Mouse (Mus musculus) thymus, postnatal 14 days (tissue): ENCODE measurements around the gene Gprin1.
"Not testable (repeated sequence)": the region's sequence is repeated elsewhere in the genome, so short reads cannot be mapped to it uniquely, and the experiment has no call there.

Source experiments
- DNase-seq: peaks from one replicate; pipeline ENCODE4 v3.0.0; 2021

The Gprin1 gene

DNA sequence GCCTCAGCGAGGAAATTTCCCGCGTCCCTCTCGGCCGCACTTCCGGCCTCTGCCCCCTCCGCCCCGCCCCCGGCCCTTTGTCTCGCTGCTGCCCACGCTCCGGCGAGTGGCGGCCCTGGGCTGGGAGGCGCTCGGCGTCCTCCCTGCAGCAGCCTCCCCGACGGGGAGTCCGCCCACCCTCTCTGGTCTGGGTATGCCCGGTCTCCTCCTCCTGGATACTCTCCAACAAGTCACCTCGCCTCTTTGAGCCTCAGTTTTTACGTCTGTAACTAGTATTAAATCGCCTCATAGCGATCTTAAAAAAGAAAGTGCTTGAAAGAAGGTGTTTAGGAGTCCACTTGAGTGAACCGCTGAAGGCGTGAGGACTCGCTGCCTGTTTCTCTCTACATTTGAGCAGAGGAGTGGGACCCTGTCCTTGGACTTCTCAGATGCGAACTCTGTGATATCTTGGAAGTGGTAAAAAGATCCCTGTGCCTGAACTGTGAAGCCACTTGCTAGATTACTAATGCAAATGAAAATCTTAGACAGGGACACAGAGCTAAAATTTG, at the start of gene Gprin1:
Gene Gprin1, minus strand, starts transcription at position 11 of the 548 bp plus-strand sequence.
- DNase-seq: no peak

DNA sequence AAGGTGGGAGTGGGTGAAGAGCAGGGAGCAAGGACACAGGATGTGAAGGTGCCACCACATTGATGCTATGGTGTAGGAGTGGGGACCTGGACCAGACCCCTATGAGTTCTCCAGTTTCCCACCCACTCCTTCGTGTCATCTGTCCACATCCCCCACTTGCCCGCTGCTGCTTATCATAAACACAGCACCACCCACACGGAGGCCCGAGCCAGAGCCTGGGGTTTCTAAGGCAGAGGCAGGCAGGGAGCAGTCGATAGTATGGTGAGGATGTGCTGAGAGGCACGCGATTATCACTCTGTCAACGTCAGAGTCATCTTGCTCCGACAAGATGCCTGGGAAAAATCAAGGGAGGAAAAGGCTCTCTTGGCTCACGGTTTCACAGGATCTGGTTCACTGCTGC, 49.1 kb upstream of the Gprin1 start:
- DNase-seq: no peak

DNA sequence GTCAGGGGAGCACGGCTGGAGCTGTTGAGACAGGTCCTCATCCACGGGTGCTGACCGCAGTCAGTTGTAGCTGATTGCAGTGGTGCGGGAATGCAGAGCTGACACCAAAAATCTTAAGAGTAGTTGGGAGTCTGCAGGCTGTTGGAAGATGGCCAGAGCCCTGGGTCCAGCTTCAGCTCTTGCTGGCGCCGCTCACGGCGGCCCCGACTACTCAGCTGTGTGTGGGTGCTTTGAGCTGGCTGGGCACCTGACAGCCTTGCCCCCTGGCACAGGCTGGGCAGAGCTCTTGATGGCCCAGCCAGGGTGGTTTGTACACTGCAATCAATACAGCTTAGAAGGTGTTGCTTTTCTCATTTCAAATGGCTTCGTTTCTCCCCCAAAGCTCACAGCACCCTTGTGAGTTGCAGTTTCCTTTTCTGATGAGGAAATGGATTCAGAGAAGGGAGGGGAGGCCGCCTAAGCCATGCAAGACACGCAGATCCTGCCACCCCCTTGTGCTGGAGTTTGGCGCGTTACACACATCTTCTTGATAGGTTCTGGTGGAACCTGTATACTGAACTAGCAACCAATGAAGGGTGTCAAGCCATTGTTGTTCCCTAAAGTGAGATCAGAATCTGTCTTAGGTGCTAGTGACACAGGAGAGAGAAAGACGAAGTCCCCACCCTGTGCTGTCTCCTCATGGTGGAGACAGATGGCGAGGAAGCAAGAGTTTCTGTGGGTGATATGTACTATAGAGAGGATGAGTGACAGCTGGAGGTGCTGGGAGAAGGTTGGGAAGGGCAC, 48.4 kb upstream of the Gprin1 start:
- DNase-seq: no peak

DNA sequence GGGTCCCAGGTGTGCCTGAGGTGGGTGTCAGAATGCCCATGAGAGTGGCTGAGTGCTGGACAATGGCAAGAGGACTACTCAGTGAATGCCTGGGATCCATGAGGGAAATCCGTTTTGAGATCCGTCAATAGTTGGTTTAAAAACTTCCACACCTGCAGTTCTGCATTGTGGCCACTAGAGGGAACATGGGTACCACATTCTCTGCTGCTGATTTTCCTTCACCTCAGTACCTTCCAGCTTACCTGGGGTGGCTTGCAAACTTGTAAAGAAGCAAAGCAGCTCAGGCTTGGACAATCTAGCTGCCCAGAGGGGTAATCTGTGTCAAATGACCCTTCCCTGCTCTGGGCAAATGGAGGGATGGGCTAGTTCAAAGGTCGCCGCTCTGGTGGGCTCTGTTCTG, 47.7 kb upstream of the Gprin1 start:
- peak; percentile 14 for DNase-seq

DNA sequence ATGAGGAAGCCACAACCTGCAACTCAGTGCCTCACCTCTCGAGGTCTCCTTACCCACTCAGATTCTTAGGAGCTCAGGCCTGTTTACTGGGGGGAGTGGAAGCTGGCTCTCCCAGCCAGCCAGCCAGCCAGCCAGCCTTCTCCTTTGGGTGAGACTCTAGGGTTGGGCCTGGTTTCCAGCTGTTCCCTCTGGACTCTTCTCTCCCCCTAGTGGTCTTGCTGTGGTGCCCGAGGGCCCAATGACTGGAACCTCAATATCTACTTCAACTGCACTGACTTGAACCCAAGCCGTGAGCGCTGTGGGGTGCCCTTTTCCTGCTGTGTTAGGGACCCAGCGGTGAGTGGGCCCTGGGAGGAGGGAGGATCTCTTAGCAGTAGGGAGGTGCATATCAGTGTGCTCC, 45.2 kb upstream of the Gprin1 start:
- no peak for DNase-seq

DNA sequence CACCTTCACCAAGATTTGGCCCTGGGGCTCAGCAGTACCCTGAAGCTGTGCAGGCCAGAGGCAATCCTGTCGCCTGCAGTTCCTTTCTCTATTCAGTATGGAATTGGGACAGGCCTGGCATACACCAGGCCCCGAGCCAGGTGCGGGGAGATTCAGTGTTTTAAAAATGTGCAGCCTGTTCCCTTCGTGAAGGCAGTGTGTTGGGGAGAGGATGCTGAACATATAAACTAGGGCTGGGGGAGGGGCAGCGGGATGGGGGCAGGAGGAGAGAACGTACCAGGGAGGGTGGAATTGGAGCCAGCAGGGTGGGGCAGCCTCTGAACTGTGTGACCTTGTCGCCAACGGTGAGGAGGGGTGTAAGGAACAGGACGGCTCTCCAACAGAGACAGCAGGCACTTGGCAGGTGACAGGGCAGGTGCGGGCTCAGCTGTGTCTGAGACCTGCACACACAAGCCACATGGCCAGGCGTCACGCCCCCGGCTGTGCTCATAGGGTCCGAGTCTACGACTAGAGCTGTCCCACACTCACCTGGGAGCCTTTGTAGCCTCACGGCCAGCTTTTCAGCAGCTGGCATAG, 44.4 kb upstream of the Gprin1 start:
- DNase-seq: no peak

DNA sequence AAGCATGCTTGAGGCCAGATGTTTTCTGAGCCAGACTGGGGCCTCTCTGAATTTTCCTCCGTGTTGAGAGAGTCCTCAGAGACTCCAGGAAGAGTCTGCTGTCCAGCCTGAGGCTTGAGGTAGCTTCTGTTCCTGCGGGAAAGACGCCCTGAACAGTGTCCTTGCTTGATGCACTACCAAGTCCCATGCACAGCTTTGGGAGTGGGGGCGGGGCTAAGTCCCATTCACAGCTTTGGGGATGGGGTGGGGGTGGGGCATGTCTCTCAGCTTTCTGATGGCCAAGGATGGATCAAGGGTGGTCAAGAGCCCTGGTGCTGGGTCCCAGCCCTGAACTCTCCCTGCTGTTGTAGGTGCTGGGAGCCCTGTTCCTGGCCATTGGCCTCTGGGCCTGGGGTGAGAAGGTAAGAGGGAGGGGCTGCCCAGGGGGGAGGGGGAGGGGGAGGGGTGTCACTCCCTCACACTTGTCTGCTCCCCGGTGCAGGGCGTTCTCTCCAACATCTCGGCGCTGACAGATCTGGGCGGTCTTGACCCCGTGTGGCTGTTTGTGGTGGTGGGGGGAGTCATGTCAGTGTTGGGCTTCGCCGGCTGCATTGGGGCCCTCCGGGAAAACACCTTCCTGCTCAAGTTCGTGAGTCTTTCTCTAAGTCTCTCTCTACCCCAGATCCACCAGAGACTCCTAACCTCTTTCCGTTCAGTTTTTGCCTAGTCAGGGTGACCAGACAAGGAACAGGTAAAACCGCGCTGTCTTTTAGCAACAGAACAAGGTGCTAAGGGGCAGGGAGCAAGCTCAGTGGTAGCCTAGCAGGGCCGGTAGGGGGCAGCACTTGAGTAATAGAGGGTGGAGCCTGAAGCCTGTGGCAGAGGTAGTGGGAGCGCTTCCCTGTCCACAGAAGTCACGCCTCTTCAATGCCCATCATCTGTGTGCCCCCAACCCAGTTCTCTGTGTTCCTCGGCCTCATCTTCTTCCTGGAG, 42.9 kb upstream of the Gprin1 start:
- DNase-seq: no peak

DNA sequence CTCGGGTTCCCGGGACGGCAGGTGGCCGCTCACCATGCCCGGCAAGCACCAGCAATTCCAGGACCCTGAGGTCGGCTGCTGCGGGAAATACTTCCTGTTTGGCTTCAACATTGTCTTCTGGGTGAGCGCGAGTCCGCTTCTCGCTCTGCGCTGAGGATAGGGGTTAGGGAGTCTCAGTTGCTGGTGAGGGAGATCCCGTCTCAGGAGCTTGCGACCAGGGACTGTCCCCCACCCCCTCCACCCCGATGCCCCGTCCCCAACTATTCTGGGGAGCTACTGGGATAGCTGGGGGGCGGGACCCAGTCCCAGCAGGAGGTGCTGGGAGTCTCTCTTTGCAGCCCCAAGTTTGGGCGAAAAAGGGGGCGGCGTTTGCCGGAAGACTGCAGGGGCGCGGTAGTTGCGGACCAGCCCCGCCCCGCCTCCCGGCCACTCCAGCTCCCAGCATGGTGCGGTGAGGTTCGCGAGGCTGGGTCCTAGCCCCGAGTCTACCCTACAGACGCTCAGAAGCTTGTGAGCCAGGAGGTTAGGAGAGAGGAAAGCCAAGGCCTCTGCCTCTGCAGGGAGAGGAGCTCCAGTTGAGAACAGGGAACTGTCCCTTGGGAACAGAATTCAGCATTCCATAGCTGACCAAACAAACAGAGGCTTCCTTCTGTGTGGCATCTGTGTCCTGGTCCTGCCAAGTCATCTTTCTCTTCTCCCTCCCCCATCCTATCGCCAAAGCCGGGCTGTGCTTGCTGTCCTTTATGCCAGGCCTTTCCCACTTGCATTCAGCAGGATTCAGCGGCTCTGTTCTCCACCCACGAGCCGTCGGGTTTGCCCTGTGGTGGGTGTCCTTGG, 40.1 kb upstream of the Gprin1 start:
- no peak for DNase-seq

DNA sequence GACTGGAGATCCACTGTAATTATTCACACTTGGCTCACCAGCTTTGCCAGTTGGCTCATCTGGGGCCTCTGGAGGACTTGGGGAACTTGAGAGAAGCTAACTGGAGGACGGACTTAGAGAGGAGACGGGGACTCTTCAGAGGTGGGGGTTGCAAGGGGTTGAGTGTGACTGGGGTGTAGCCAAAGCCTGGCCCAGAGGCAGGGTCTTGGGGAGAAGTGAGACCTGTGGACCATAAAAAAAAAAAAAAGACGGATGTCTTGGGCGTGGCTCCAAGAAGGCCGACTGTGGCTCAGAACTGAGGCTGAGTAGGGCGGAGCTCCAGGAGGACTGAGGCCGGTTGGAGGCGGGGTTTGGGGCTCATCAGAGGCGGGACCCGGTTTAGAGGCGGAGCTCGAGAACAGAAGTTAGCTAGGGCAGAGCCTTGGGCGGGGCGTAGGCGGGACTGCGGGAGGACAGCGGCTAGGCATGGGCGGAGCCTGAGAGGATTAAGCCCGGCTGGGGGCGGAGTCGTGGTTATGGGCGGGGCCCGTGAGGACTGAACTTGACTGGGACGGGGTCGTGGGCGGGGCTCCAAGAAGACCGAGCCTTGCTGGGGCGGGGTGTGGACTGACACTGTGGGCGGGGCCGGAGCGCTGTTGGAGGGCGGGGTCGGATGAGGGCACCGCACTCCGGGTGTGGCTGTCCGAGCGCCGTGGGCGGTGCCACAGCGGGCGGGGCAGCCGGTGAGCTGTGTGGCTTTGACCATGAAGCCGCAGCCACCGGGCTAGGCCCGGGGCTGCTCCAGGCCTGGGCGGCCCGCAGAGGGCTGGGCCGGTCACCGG, 39.3 kb upstream of the Gprin1 start, which contains the start of gene Tspan17:
Gene Tspan17, plus strand, starts transcription at position 638 of the 821 bp plus-strand sequence.
- peak; percentile 58 for DNase-seq

DNA sequence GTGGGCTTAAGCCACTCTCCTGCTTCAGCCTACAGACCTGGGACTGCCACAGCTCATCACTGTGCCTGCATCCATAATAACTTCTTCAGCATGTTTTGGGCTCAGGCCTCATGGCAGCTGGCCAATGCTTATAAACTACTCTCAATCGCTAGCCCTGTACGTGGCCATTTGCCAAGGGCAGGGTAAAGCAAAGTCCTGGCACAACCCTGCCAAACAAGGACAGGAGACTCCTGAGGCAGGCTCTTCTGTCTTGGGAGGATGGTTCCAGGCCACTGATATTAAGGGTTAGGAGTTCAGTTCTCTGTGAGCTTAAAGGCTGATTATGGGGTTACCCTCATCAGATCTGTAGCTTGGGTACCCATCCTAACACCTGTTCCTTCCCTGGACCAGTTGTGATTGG, 37.9 kb upstream of the Gprin1 start:
- DNase-seq: not testable (repeated sequence)

DNA sequence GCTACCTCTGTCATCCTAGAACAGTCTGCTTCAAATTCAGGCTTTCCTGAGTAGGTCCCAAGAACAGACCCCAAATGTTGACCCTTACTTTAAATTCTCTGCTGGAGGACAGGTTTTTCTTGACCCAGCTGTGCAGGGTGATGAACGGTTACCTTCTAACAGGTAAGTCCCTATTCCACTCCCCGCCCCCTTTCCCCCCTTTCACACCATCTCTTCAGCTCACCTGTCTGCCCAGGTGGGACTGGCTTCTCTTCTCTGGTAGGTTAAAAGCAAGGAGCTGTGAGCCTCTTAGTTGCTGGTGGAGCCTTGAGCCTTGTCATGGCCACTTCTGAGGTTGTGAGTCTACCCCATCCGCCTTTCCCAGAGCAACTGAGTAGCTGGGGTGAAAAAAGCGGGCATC, 34.0 kb upstream of the Gprin1 start, which contains the start of gene Eif4e1b:
Gene Eif4e1b, plus strand, starts transcription at position 301 of the 400 bp plus-strand sequence.
- no peak for DNase-seq

DNA sequence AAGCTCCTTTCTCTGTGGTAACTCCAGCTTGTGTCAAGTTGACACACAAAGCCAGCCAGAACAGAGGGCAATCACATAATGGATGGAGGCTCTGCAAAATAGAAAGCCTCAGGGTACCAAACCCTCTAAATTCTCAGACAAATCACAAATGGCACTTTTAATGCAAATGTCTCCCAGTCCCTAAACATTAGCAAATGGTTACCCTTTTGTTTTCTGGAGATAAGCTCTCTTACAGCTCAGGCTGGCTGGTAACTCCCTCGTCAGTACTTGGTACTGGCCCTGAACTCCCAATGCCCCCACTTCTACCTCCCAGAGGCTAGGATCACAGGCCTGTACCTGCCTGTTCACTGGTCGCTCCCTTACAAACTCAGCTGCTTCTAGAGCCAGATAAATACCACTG, 33.6 kb upstream of the Gprin1 start:
- DNase-seq: no peak

DNA sequence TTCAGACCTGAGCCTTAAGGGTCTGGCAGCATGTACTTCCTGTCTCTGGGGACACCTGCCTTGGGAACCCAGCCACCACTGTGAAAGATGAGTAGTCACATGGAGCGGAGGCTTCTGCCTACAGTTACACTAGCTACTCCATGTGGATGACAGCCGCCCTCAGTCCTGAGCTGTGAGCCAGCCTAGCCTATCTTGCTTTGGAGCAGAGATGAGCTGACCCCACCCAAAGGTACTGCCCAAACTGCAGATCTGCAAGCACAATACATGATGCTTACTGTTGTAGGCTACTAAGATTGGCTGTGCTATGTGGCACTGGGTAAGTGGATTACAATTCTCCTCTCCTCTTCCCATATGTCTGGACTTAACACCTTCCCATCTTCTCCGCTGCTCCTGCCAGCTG, 31.4 kb upstream of the Gprin1 start:
- no peak for DNase-seq

DNA sequence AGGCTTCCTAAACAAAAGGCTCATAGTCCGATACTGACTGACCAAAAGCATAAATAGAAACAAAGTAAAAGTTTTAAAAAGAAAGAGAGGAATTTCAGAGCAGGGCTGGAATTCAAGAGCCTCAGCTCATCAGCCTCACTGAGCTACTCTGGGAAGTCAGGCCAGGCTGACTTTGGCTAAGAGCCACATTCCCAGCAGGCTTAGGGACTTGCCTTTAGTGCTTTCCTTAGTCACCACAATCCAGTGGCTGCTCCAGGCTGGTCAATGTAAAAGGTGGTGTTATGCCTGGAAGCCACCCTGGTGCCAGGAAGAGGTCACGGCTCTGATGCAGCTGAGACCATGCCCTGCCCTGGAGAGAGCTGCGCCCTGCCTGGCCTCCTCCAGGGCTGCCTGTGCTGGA, 30.9 kb upstream of the Gprin1 start:
- no peak for DNase-seq

DNA sequence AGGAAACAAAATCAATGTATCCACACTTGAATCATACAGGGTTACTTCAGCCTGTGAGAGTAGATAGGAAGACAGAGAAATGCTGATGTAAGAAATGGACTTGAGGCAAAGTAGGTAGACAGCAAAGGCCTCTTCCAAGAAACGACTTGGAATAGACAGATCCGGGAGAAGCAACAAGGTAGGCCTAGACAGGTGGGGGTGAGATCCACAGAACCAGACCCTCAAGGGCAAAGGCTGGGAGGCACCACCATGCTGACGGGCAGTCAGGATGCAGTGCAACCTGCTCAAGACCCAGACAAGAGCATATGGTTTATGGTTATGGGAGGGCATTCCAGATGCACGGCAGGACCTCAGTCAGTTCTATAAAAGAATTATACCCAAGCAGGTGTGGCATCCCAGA, 17.3 kb upstream of the Gprin1 start:
- DNase-seq: no peak

DNA sequence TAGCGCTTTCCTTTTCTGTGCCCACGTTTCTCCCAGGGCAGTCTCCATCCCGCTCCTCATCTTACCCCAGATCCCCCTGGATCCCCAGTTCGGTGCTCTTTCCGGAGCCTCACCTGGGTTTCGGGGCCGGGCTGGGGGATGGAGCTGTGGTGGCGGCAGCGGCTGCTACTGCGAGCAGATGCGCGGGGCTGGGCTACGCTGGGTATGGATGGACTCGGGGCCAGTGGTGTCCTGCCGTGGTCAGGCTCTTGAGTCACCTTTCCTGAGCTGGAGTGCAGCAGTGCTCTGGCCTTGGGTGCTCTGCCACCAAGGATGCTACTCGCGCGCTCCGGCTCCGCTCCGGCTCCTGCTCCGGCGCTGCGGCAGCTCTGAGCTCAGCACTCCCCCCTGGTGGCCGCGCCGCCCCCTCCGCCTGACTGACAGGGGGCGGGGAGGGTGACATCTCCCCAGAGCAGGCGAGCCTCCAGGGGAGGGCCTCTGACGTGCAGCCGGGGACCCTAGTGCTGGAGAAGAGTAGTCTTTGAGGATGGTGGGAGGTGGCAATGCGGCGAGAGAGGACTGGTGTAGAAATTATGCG, 16.6 kb upstream of the Gprin1 start, which contains the start of gene Sncb:
Gene Sncb, minus strand, starts transcription at position 404 of the 577 bp plus-strand sequence.
- DNase-seq: peak; percentile 75

DNA sequence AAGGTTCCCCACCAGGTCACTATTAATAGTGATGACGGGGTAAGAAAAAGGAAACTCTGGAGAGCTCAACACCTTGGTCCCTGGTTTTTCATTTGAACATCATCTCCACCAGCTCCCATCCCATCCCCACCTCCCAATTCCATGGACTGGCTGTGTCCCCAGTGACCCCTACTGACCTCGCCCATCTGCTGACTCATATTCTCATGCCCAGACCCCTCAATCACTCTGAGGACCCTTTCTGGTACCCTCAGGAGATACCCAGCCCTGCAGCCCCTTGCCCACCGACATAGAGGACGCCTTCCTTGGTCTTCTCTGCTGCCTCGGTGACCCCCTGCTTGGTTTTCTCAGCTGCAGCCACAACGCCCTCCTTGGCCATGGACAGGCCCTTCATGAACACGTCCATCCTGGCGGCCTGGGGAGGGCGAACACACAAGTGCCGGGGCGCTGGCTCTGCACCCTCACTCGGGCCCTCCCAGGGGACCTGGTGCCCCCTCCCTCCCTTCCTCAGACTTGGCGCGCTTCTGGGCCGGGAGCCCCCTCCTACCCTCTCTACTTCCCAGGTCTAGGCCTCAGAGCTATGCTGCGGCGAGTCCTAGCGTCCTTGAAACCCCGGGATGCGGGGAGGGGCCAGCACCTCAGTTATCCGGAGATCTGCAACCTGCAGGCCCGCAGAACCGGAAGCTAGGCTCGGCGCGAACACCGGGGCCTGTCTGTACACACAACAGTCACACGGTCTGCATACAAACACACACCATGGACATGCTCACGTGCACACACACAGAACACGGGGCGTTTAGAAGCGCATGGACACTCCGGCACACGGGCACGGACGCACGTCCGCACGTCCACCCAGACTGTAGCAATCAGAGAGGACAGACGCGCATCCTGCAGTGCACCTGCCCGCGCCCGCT, 15.9 kb upstream of the Gprin1 start:
- peak; percentile 7 for DNase-seq

DNA sequence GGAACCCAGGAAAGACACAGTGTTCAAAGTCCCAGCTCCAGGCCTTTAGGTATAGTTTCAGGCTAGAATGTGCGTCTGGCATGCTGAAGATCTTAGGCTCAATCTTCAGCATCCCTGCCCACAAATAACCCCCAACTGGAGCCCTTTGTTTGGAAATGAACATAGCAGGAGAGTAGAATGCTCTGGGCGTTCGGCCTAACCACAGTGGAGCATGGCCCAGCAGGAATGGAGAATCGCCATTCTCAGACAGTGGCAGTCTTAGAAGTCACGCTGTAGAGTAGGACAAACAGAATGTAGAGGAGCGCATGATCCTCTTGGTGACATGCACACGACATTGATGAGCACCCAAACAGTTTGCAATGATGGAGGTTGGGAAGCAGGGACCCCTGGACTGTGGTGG, 11.2 kb upstream of the Gprin1 start:
- DNase-seq: no peak

DNA sequence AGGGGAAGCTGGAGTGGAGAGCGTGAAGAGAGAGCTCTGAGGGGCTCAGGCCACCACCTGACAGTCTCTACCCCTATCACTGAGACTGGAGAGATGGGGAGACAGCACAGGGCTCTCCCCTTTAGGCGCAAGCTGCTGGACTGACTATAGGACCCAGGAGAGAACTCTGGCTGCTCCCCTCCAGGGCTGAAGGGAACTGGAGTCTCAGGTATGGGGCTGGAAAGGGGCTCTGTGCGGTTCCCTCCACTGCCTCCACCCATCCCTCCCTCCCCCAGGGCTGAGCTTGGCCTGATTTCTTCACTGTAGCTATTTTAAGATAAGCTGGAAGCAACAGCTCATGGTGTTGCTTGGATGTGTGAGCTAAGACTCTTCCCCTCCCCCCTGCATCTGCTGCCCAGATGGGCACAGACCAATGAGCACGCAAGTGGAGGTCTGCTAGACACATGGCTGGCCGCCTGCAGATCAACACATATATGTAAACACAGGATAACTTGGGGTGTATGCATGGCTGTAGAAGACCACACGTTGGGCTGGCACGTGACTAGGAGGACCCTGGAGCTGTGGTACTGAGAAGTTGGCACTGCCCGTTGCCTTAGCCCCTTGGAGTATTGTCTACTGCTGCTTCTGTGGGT, 10.6 kb upstream of the Gprin1 start:
- no peak for DNase-seq
